Mouse (Mus musculus): ENCODE results near the gene Slc20a1. TPM values are rescaled to one million over a fixed set of nuclear protein-coding genes. Genes with fewer than 3 reads are reported as not detected.

The Slc20a1 gene
- polyA plus RNA-seq, 1 experiment from 2014 or later, result 46.9 TPM

GRCm38 (mm10) chr2:129258475-129259211, 60.1 kb downstream of the Slc20a1 start:
- Histone ChIP-seq H3K4me3 (ENCODE audit: low read depth, low read length) (no peak overlapping the region), H3K9me3 (replicated peaks; ENCODE audit: control insufficient read depth, low read length) (no peaks in the 10 kb centered on the region), H3K4me2 (no peak overlapping the region), H3K4me1 (ENCODE audit: control insufficient read depth, insufficient read depth, low read length) (no peaks in the 10 kb centered on the region), H3K36me3 (ENCODE audit: control insufficient read depth, insufficient read depth, low read length) (no peaks in the 10 kb centered on the region), H3K9ac (ENCODE audit: low read depth, low read length) (no peak overlapping the region), H3K27ac (ENCODE audit: low read depth, low read length) (no peak overlapping the region), H3K27me3 (ENCODE audit: control insufficient read depth, insufficient read depth, low read length) (no peaks in the 10 kb centered on the region)
- 30% methylated on average over 7 of the region's 7 CpGs for WGBS (ENCODE audit: insufficient replicate concordance)
- no peak; the same call in 1 of the 2 replicates for ATAC-seq (replicated peaks; ENCODE audit: insufficient number of reproducible peaks, low FRiP score, low TSS enrichment)

- H3K27me3 ChIP-seq (ENCODE audit: control insufficient read depth, insufficient read depth, low read length), result no peaks in the 10 kb centered on the region
- H3K9ac ChIP-seq (ENCODE audit: low read depth, low read length), result no peak overlapping the region
- H3K27ac ChIP-seq (ENCODE audit: low read depth, low read length), result no peak overlapping the region
- 37% methylated on average over 3 of the region's 3 CpGs for WGBS (ENCODE audit: insufficient replicate concordance)
- H3K36me3 ChIP-seq (ENCODE audit: control insufficient read depth, insufficient read depth, low read length), result no peaks in the 10 kb centered on the region
- H3K4me2 ChIP-seq, result no peak overlapping the region
- no peak overlapping the region for H3K4me3 ChIP-seq (ENCODE audit: low read depth, low read length)
- no peaks in the 10 kb centered on the region for H3K4me1 ChIP-seq (ENCODE audit: control insufficient read depth, insufficient read depth, low read length)
- no peaks in the 10 kb centered on the region for H3K9me3 ChIP-seq (replicated peaks; ENCODE audit: control insufficient read depth, low read length)
- no peak for ATAC-seq (replicated peaks; ENCODE audit: insufficient number of reproducible peaks, low FRiP score, low TSS enrichment)
These were observed 62.1 kb downstream of the Slc20a1 start for GRCm38 (mm10) chr2:129260646-129261045.

Other genes starting within 250 kb of the Slc20a1 start
- 0.69 and 0.79 TPM in 2 replicates for gene Zc3h6, start 231.4 kb upstream of the Slc20a1 start, polyA plus RNA-seq (2014; fragmentation: Nextera tagmentation; extraction: Ambion mirVana)
- gene Gm10762, start 231.0 kb upstream of the Slc20a1 start, polyA plus RNA-seq (2014; fragmentation: Nextera tagmentation; extraction: Ambion mirVana), result 10.0 and 13.3 TPM in 2 replicates
- gene Vinac1, start 150.6 kb upstream of the Slc20a1 start, polyA plus RNA-seq (2014; fragmentation: Nextera tagmentation; extraction: Ambion mirVana), result 0.13 TPM in 1 of 2 replicates, not detected in the other
- 7.4 and 8.5 TPM in 2 replicates for gene Ttl, start 132.8 kb upstream of the Slc20a1 start, polyA plus RNA-seq (2014; fragmentation: Nextera tagmentation; extraction: Ambion mirVana)
- 14.8 and 15.4 TPM in 2 replicates for gene Polr1b, start 97.8 kb upstream of the Slc20a1 start, polyA plus RNA-seq (2014; fragmentation: Nextera tagmentation; extraction: Ambion mirVana)
- gene Chchd5, start 69.1 kb upstream of the Slc20a1 start, polyA plus RNA-seq (2014; fragmentation: Nextera tagmentation; extraction: Ambion mirVana), result 18.2 and 20.1 TPM in 2 replicates
- 59.9 and 67.0 TPM in 2 replicates for gene Ckap2l, start 98.4 kb downstream of the Slc20a1 start, polyA plus RNA-seq (2014; fragmentation: Nextera tagmentation; extraction: Ambion mirVana)
- gene Il1a, start 111.2 kb downstream of the Slc20a1 start, polyA plus RNA-seq (2014; fragmentation: Nextera tagmentation; extraction: Ambion mirVana), result 0.26 TPM in 1 of 2 replicates, not detected in the other
- gene Il1b, start 172.4 kb downstream of the Slc20a1 start, polyA plus RNA-seq (2014; fragmentation: Nextera tagmentation; extraction: Ambion mirVana), result not detected in 2 replicates

Measured in heart, embryonic 11.5 days (tissue).